Mouse (Mus musculus): ENCODE results near the gene Kcnq1.

The Kcnq1 gene

GRCm38 (mm10) chr7:143087070-143087579 is 19.0 kb upstream of the Kcnq1 start:
- intact Hi-C loops (cut with DNase I) = loop anchor here (5.0 kb wide), 1 partner anchor 190 kb away; no protein-coding TSS in a partner anchor

GRCm38 (mm10) chr7:143093847-143094246 is 12.3 kb upstream of the Kcnq1 start:
- intact Hi-C loops (cut with DNase I) = loop anchor here (1.0 kb wide), 1 partner anchor 44 kb away; no protein-coding TSS in a partner anchor

GRCm38 (mm10) chr7:143094592-143095553 is 11.3 kb upstream of the Kcnq1 start, which contains the start of gene Trpm5:
Gene Trpm5 (minus strand): TSS chr7:143094642.
- intact Hi-C loops (cut with DNase I) = loop anchor here (1.0 to 5.0 kb wide), 2 partner anchors 43 to 372 kb away; no protein-coding TSS in a partner anchor

GRCm38 (mm10) chr7:143095554-143095907 is 10.6 kb upstream of the Kcnq1 start:
- intact Hi-C loops (cut with DNase I) = loop anchor here (5.0 kb wide), 1 partner anchor 372 kb away; no protein-coding TSS in a partner anchor

GRCm38 (mm10) chr7:143100759-143101158 is 5.4 kb upstream of the Kcnq1 start:
- intact Hi-C loops (cut with DNase I) = no loop called here

GRCm38 (mm10) chr7:143105258-143105897 is 784 bp upstream of the Kcnq1 start:
- intact Hi-C loops (cut with DNase I) = no loop called here

GRCm38 (mm10) chr7:143106672-143107465 is 707 bp downstream of the Kcnq1 start:
- intact Hi-C loops (cut with DNase I) = no loop called here

GRCm38 (mm10) chr7:143108200-143108599 is 2.0 kb downstream of the Kcnq1 start:
- intact Hi-C loops (cut with DNase I) = no loop called here

GRCm38 (mm10) chr7:143108996-143109660 is 3.0 kb downstream of the Kcnq1 start:
- intact Hi-C loops (cut with DNase I) = no loop called here

- intact Hi-C loops (cut with DNase I) = no loop called here
Measured at GRCm38 (mm10) chr7:143109696-143110095, 3.5 kb downstream of the Kcnq1 start.

GRCm38 (mm10) chr7:143110803-143111202 is 4.6 kb downstream of the Kcnq1 start:
- intact Hi-C loops (cut with DNase I) = no loop called here

GRCm38 (mm10) chr7:143111719-143112118 is 5.6 kb downstream of the Kcnq1 start:
- intact Hi-C loops (cut with DNase I) = no loop called here

- intact Hi-C loops (cut with DNase I) = no loop called here
Measured at GRCm38 (mm10) chr7:143112395-143112794, 6.2 kb downstream of the Kcnq1 start.

- intact Hi-C loops (cut with DNase I) = no loop called here
Measured at GRCm38 (mm10) chr7:143114773-143115172, 8.6 kb downstream of the Kcnq1 start.

- intact Hi-C loops (cut with DNase I) = no loop called here
Measured at GRCm38 (mm10) chr7:143116521-143116920, 10.4 kb downstream of the Kcnq1 start.

- intact Hi-C loops (cut with DNase I) = no loop called here
Measured at GRCm38 (mm10) chr7:143119407-143119806, 13.2 kb downstream of the Kcnq1 start.

GRCm38 (mm10) chr7:143119826-143120225 is 13.7 kb downstream of the Kcnq1 start:
- intact Hi-C loops (cut with DNase I) = no loop called here

GRCm38 (mm10) chr7:143122191-143122590 is 16.0 kb downstream of the Kcnq1 start:
- intact Hi-C loops (cut with DNase I) = no loop called here

GRCm38 (mm10) chr7:143123876-143124669 is 17.9 kb downstream of the Kcnq1 start:
- intact Hi-C loops (cut with DNase I) = no loop called here

GRCm38 (mm10) chr7:143124902-143125301 is 18.7 kb downstream of the Kcnq1 start:
- intact Hi-C loops (cut with DNase I) = no loop called here

Measured in adrenal gland (tissue).